Mouse (Mus musculus): Measurements from ENCODE around the gene Snd1. TPM values are rescaled to one million over a fixed set of nuclear protein-coding genes. Genes with fewer than 3 reads are reported as not detected.

Snd1 gene
- total RNA-seq, 1 experiment = 343 TPM

- Histone ChIP-seq H3K36me3 (ENCODE audit: control insufficient read depth, insufficient read depth, low read length, poor library complexity, severe bottlenecking) (no peaks in the 10 kb centered on the region), H3K4me1 (ENCODE audit: control insufficient read depth in 2 of 2, insufficient read depth in 2 of 2, low read length in 2 of 2, poor library complexity in 1 of 2) (no peaks in the 10 kb centered on the region), H3K9me3 (ENCODE audit: control insufficient read depth, insufficient read depth, low read depth, low read length) (no peaks in the 10 kb centered on the region), H3K4me3 (ENCODE audit: insufficient read depth in 1 of 2, low read depth in 1 of 2, low read length in 2 of 2, poor library complexity in 1 of 2, severe bottlenecking in 1 of 2) (no peak overlapping the region), H3K27ac (ENCODE audit: insufficient read depth, low read depth, low read length, poor library complexity, severe bottlenecking) (no peak overlapping the region), H3K9ac (ENCODE audit: insufficient read depth, low read depth, low read length, poor library complexity, severe bottlenecking) (no peak overlapping the region)
- no peak for DNase-seq (ENCODE audit: low read depth, low spot score)
- no peak for TF ChIP-seq HCFC1 (IDR thresholded peaks at IDR 0.05; ENCODE audit: borderline replicate concordance, insufficient read depth, low read length)
- no peak for TF ChIP-seq ZC3H11A (IDR thresholded peaks at IDR 0.05; ENCODE audit: borderline replicate concordance, low read depth, low read length)
- no peak for TF ChIP-seq ZNF384 (IDR thresholded peaks at IDR 0.05; ENCODE audit: low read depth, low read length)
- TF ChIP-seq CHD2 (IDR thresholded peaks at IDR 0.05; ENCODE audit: low read depth, low read length) = no peak
- no peak for TF ChIP-seq MAFK (IDR thresholded peaks at IDR 0.05; ENCODE audit: insufficient read depth, low read depth, low read length)
- in situ Hi-C loops (cut with MboI; ENCODE audit: low sequenced_read_pairs in 2 of 2, unreplicated experiment in 2 of 2) = no loop called here
Measured at GRCm38 (mm10) chr6:28781696-28782095, 306.8 kb downstream of the Snd1 start.

GRCm38 (mm10) chr6:28783082-28783647 is 308.2 kb downstream of the Snd1 start:
- no peaks in the 10 kb centered on the region for H3K4me1 ChIP-seq (ENCODE audit: control insufficient read depth in 2 of 2, insufficient read depth in 2 of 2, low read length in 2 of 2, poor library complexity in 1 of 2)
- no peaks in the 10 kb centered on the region for H3K36me3 ChIP-seq (ENCODE audit: control insufficient read depth, insufficient read depth, low read length, poor library complexity, severe bottlenecking)
- no peak overlapping the region for H3K27ac ChIP-seq (ENCODE audit: insufficient read depth, low read depth, low read length, poor library complexity, severe bottlenecking)
- no peak overlapping the region for H3K4me3 ChIP-seq (ENCODE audit: insufficient read depth in 1 of 2, low read depth in 1 of 2, low read length in 2 of 2, poor library complexity in 1 of 2, severe bottlenecking in 1 of 2)
- H3K9ac ChIP-seq (ENCODE audit: insufficient read depth, low read depth, low read length, poor library complexity, severe bottlenecking) = no peak overlapping the region
- H3K9me3 ChIP-seq (ENCODE audit: control insufficient read depth, insufficient read depth, low read depth, low read length) = no peaks in the 10 kb centered on the region
- TF ChIP-seq ZNF384 (IDR thresholded peaks at IDR 0.05; ENCODE audit: low read depth, low read length) = no peak
- TF ChIP-seq ZC3H11A (IDR thresholded peaks at IDR 0.05; ENCODE audit: borderline replicate concordance, low read depth, low read length) = no peak
- TF ChIP-seq CHD2 (IDR thresholded peaks at IDR 0.05; ENCODE audit: low read depth, low read length) = no peak
- TF ChIP-seq HCFC1 (IDR thresholded peaks at IDR 0.05; ENCODE audit: borderline replicate concordance, insufficient read depth, low read length) = no peak
- TF ChIP-seq MAFK (IDR thresholded peaks at IDR 0.05; ENCODE audit: insufficient read depth, low read depth, low read length) = no peak
- in situ Hi-C loops (cut with MboI; ENCODE audit: low sequenced_read_pairs in 2 of 2, unreplicated experiment in 2 of 2) = no loop called here
- no peak for DNase-seq (ENCODE audit: low read depth, low spot score)

- Histone ChIP-seq H3K4me3 (ENCODE audit: insufficient read depth in 1 of 2, low read depth in 1 of 2, low read length in 2 of 2, poor library complexity in 1 of 2, severe bottlenecking in 1 of 2) (no peak overlapping the region), H3K27ac (ENCODE audit: insufficient read depth, low read depth, low read length, poor library complexity, severe bottlenecking) (no peak overlapping the region), H3K36me3 (ENCODE audit: control insufficient read depth, insufficient read depth, low read length, poor library complexity, severe bottlenecking) (no peaks in the 10 kb centered on the region), H3K9me3 (ENCODE audit: control insufficient read depth, insufficient read depth, low read depth, low read length) (no peaks in the 10 kb centered on the region), H3K9ac (ENCODE audit: insufficient read depth, low read depth, low read length, poor library complexity, severe bottlenecking) (no peak overlapping the region), H3K4me1 (ENCODE audit: control insufficient read depth in 2 of 2, insufficient read depth in 2 of 2, low read length in 2 of 2, poor library complexity in 1 of 2) (no peaks in the 10 kb centered on the region)
- in situ Hi-C loops (cut with MboI; ENCODE audit: low sequenced_read_pairs in 2 of 2, unreplicated experiment in 2 of 2) = no loop called here
- DNase-seq (ENCODE audit: low read depth, low spot score) = no peak
- TF ChIP-seq HCFC1 (IDR thresholded peaks at IDR 0.05; ENCODE audit: borderline replicate concordance, insufficient read depth, low read length) = no peak
- no peak for TF ChIP-seq ZNF384 (IDR thresholded peaks at IDR 0.05; ENCODE audit: low read depth, low read length)
Measured at GRCm38 (mm10) chr6:28783953-28784352, 309.0 kb downstream of the Snd1 start.

GRCm38 (mm10) chr6:28785770-28786169 is 310.8 kb downstream of the Snd1 start:
- no peak for TF ChIP-seq MAFK (IDR thresholded peaks at IDR 0.05; ENCODE audit: insufficient read depth, low read depth, low read length)
- no peak for TF ChIP-seq ZNF384 (IDR thresholded peaks at IDR 0.05; ENCODE audit: low read depth, low read length)
- no peak for TF ChIP-seq HCFC1 (IDR thresholded peaks at IDR 0.05; ENCODE audit: borderline replicate concordance, insufficient read depth, low read length)
- no peak for TF ChIP-seq CHD2 (IDR thresholded peaks at IDR 0.05; ENCODE audit: low read depth, low read length)
- TF ChIP-seq ZC3H11A (IDR thresholded peaks at IDR 0.05; ENCODE audit: borderline replicate concordance, low read depth, low read length) = no peak
- no peak overlapping the region for H3K27ac ChIP-seq (ENCODE audit: insufficient read depth, low read depth, low read length, poor library complexity, severe bottlenecking)
- no peaks in the 10 kb centered on the region for H3K4me1 ChIP-seq (ENCODE audit: control insufficient read depth in 2 of 2, insufficient read depth in 2 of 2, low read length in 2 of 2, poor library complexity in 1 of 2)
- in situ Hi-C loops (cut with MboI; ENCODE audit: low sequenced_read_pairs in 2 of 2, unreplicated experiment in 2 of 2) = no loop called here
- H3K4me3 ChIP-seq (ENCODE audit: insufficient read depth in 1 of 2, low read depth in 1 of 2, low read length in 2 of 2, poor library complexity in 1 of 2, severe bottlenecking in 1 of 2) = no peak overlapping the region
- DNase-seq (ENCODE audit: low read depth, low spot score) = no peak
- no peak overlapping the region for H3K9ac ChIP-seq (ENCODE audit: insufficient read depth, low read depth, low read length, poor library complexity, severe bottlenecking)
- no peaks in the 10 kb centered on the region for H3K36me3 ChIP-seq (ENCODE audit: control insufficient read depth, insufficient read depth, low read length, poor library complexity, severe bottlenecking)
- H3K9me3 ChIP-seq (ENCODE audit: control insufficient read depth, insufficient read depth, low read depth, low read length) = no peaks in the 10 kb centered on the region

GRCm38 (mm10) chr6:28787133-28787532 is 312.2 kb downstream of the Snd1 start:
- H3K36me3 ChIP-seq (ENCODE audit: control insufficient read depth, insufficient read depth, low read length, poor library complexity, severe bottlenecking) = no peaks in the 10 kb centered on the region
- no peak overlapping the region for H3K4me3 ChIP-seq (ENCODE audit: insufficient read depth in 1 of 2, low read depth in 1 of 2, low read length in 2 of 2, poor library complexity in 1 of 2, severe bottlenecking in 1 of 2)
- no peaks in the 10 kb centered on the region for H3K9me3 ChIP-seq (ENCODE audit: control insufficient read depth, insufficient read depth, low read depth, low read length)
- no peak for DNase-seq (ENCODE audit: low read depth, low spot score)
- in situ Hi-C loops (cut with MboI; ENCODE audit: low sequenced_read_pairs in 2 of 2, unreplicated experiment in 2 of 2) = no loop called here
- no peak overlapping the region for H3K27ac ChIP-seq (ENCODE audit: insufficient read depth, low read depth, low read length, poor library complexity, severe bottlenecking)
- H3K9ac ChIP-seq (ENCODE audit: insufficient read depth, low read depth, low read length, poor library complexity, severe bottlenecking) = no peak overlapping the region
- H3K4me1 ChIP-seq (ENCODE audit: control insufficient read depth in 2 of 2, insufficient read depth in 2 of 2, low read length in 2 of 2, poor library complexity in 1 of 2) = no peaks in the 10 kb centered on the region
- no peak for TF ChIP-seq MAFK (IDR thresholded peaks at IDR 0.05; ENCODE audit: insufficient read depth, low read depth, low read length)
- TF ChIP-seq HCFC1 (IDR thresholded peaks at IDR 0.05; ENCODE audit: borderline replicate concordance, insufficient read depth, low read length) = no peak
- no peak for TF ChIP-seq ZC3H11A (IDR thresholded peaks at IDR 0.05; ENCODE audit: borderline replicate concordance, low read depth, low read length)
- no peak for TF ChIP-seq CHD2 (IDR thresholded peaks at IDR 0.05; ENCODE audit: low read depth, low read length)
- no peak for TF ChIP-seq ZNF384 (IDR thresholded peaks at IDR 0.05; ENCODE audit: low read depth, low read length)
